Mouse (Mus musculus) erythroblast, embryonic 14.5 days (primary cell): Measurements from ENCODE around the gene Tns3. TPM values are rescaled to one million over a fixed set of nuclear protein-coding genes. Genes with fewer than 3 reads are reported as not detected.

Source experiments
- H3K27me3 ChIP-seq: 2 replicates; pipeline ENCODE4 v1.6.1; 2012; ENCODE audit warnings: inconsistent platforms; ENCODE audit not compliant: control insufficient read depth
- H3K36me3 ChIP-seq: 2 replicates; pipeline ENCODE4 v1.6.1; 2012; ENCODE audit warnings: mild to moderate bottlenecking, inconsistent platforms; ENCODE audit not compliant: control insufficient read depth
- H3K4me1 ChIP-seq: 2 replicates; pipeline ENCODE4 v1.6.1; 2012; ENCODE audit warnings: inconsistent platforms; ENCODE audit not compliant: control insufficient read depth
- H3K4me3 ChIP-seq: replicated peaks from 2 replicates; pipeline ENCODE3; 2012; ENCODE audit warnings: moderate library complexity, mild to moderate bottlenecking, inconsistent platforms
- H3K9me3 ChIP-seq: 2 replicates; pipeline ENCODE4 v1.6.1; 2012; ENCODE audit warnings: low read length, inconsistent platforms, mixed read lengths; ENCODE audit not compliant: control insufficient read depth
- GATA1 ChIP-seq: IDR thresholded peaks from 2 replicates; pipeline ENCODE4 v1.6.1; 2012; ENCODE audit warnings: low read length, inconsistent platforms, mixed read lengths
- TAL1 ChIP-seq: IDR thresholded peaks from 3 replicates; pipeline ENCODE4 v1.6.1; 2012; ENCODE audit warnings: low read length, inconsistent platforms, mixed read lengths
- polyA plus RNA-seq: library from polyadenylated mRNA; stranded (reverse); fragments of >175 nt; gene quantifications from 2 replicates; pipeline ENCODE4 v1.2.3, GENCODE M21; 2012

Gene Tns3
- polyA plus RNA-seq, 1 experiment: 0.01 TPM

DNA sequence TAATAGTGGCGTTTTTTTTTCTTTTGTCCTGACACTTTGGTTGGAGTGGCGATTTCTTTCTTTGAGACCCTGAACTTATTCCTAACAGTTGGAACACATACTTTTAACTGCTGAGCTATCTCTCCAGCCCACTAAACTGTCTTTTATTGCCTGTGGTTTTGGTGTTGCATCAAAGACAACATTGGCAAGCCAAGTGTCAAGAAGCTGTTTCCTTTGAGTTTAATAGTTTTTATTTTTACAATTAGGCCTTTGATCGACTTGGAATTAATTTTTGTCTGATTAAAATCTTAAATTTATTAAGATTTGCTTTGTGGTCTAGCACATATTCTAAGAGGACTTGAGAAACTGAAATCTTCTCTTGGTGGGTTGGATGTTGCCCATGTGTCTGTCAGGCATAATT, 33.3 kb upstream of the Tns3 start:
- Histone ChIP-seq H3K4me3 (no peak overlapping the region), H3K36me3 (no peaks in the 10 kb centered on the region), H3K9me3 (no peaks in the 10 kb centered on the region), H3K27me3 (no peaks in the 10 kb centered on the region), H3K4me1 (no peaks in the 10 kb centered on the region)
- TF ChIP-seq GATA1 (no peak), TAL1 (no peak)

DNA sequence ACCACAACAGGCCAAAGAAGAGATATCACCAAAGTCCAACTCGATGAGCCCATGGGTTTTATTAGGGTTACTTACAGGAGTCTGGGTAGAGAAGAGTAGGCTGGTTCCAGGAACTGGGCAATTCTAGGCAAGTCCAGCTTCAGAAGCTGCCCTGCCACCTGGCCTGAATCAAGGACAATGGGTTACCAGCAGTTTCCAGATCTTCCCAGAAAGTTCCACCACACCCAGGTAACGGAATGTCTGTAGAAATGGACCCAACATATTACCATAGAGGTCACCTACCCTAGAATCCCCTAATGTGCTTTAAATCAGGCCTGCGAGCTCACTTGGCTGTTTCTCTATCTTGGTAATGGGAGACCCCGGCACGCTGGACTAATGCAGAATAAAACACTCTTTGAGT, 29.8 kb upstream of the Tns3 start:
- H3K4me3 ChIP-seq: no peak overlapping the region
- H3K9me3 ChIP-seq: no peaks in the 10 kb centered on the region
- no peaks in the 10 kb centered on the region for H3K36me3 ChIP-seq
- H3K27me3 ChIP-seq: no peaks in the 10 kb centered on the region
- H3K4me1 ChIP-seq: no peaks in the 10 kb centered on the region
- TF ChIP-seq TAL1 (no peak), GATA1 (no peak)

DNA sequence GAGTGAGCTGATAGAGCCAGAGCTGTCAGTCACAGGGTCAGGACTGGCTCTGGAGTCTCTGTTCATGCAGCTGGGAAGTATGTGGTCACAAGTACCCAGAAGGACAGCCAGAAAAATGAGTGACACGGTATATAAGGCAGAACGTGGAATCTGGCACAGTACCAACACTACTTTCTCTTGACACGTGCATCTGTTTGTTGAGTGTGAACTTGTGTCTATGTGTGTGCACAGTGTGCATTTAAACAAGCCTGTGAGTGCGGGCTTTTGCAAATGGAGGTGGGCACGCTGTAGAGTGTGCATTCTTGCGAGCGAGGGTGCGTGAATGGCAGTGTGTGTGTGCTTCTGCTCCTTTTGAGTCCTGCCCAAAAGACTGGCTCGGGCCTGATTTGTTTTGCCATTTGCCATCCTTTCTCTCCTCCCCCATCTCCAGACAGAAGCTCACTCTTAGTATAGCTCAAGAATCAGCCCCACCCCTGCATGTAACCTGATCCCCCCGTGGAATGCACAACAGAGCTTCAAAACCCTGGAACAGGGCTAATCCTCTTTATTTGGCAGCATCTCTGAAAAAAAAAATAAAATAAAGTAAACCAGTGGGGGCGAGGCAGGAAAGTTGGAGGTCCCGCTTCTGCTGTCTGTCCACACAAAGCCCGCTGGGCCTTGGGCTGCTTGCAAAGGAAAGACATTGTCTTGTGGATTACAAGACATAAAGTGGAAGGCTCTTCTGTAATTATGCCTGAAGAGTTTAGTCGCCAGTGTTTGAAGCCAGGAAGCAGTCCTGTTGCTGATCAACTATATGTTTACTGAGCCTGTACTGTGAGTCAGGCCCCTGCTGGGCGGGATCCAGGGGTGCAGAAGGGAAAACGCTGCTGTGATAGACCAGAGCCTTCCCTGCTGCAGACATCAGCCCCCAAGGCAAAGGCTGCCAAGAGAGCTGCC, 28.5 kb upstream of the Tns3 start:
- Histone ChIP-seq H3K9me3 (no peaks in the 10 kb centered on the region), H3K36me3 (no peaks in the 10 kb centered on the region), H3K4me1 (no peaks in the 10 kb centered on the region), H3K4me3 (no peak overlapping the region), H3K27me3 (no peaks in the 10 kb centered on the region)
- TF ChIP-seq GATA1 (no peak), TAL1 (no peak)

DNA sequence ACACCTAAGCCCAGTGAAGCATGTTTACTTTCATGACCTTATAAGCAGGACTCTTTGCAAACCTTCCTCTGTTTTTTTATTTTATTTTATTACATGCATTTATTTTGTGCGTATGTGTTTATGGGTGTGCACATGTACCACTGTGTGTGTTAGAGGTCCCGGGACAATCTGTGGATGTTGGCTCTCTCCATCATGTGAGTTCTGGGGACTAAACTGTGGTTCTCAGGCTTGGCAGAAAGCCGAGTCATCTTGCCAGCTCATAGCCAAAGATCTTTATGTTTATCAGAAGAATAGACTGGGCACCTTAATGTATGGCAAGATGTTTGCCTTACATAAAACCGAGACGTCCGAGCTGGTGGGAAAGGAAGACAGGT, 27.8 kb upstream of the Tns3 start:
- Histone ChIP-seq H3K4me1 (no peaks in the 10 kb centered on the region), H3K27me3 (no peaks in the 10 kb centered on the region), H3K4me3 (no peak overlapping the region), H3K36me3 (no peaks in the 10 kb centered on the region), H3K9me3 (no peaks in the 10 kb centered on the region)
- no peak for TF ChIP-seq TAL1
- TF ChIP-seq GATA1: no peak

DNA sequence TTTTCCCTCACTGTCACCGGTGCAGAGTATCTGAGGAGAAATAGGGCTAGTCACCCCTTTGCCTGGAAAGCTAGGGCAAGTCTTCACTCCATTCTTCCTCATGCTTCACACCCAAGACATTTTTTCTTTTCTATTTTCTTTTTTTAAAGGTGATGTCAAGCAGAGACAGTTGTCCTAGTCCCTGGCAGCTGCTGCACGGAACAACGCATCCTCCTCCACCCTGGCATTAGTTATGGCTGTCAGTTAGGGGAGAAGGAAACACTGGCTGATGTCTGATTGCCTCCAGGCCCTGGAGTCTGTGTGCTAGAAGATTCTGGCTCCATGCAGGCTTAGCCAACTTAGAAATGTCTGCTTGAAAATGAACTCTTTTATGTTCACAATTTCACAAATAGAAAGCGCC, 27.3 kb upstream of the Tns3 start:
- H3K9me3 ChIP-seq: no peaks in the 10 kb centered on the region
- no peak overlapping the region for H3K4me3 ChIP-seq
- TF ChIP-seq GATA1: no peak
- no peak for TF ChIP-seq TAL1

DNA sequence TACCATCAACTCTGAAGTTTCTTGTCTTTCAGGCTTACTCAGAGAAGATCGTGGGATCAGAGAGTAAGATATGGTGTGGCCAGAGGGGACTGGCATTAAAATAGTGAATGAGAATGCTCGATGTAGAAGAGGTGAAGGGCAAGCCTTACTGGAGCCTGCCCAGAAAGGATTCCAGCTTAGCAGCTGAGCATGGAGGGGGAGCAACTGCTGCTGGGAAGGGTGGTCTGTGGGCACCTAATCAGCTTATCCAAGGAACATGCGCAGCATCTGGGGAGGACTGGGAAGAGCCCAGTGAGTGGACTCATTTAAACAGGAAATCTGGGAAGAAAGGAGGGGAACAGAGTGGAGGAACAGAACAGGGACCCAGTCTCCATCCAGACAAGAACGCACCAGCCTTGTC, 26.3 kb upstream of the Tns3 start:
- H3K4me3 ChIP-seq: no peak overlapping the region
- no peaks in the 10 kb centered on the region for H3K9me3 ChIP-seq
- H3K36me3 ChIP-seq: no peaks in the 10 kb centered on the region
- H3K4me1 ChIP-seq: no peaks in the 10 kb centered on the region
- TF ChIP-seq TAL1 (no peak), GATA1 (no peak)
- H3K27me3 ChIP-seq: no peaks in the 10 kb centered on the region

More for the DNA sequence above, 27.3 kb upstream of the Tns3 start:
- Histone ChIP-seq H3K27me3 (no peaks in the 10 kb centered on the region), H3K36me3 (no peaks in the 10 kb centered on the region), H3K4me1 (no peaks in the 10 kb centered on the region)

DNA sequence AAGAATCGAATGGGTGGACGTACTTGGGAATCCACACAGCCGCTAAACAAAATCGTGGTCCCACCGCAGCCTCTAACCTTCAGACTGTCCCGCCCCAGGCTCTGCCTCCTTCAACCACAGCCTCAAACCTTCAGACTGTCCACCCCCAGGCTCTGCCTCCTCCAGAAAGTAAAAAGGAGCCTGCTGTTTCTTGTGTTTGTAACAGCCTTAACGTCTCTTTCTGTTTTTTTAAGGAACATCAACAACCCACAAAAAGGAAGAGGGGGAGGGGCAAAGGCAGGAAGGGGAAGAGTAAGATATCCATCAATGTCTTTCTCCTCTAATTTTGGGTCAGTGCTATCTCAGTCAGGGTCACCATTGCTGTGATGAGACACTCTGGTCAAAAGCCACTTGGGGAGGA, 25.2 kb upstream of the Tns3 start:
- no peak overlapping the region for H3K4me3 ChIP-seq
- no peaks in the 10 kb centered on the region for H3K27me3 ChIP-seq
- H3K4me1 ChIP-seq: no peaks in the 10 kb centered on the region
- no peaks in the 10 kb centered on the region for H3K36me3 ChIP-seq
- H3K9me3 ChIP-seq: no peaks in the 10 kb centered on the region
- TF ChIP-seq GATA1 (no peak), TAL1 (no peak)

DNA sequence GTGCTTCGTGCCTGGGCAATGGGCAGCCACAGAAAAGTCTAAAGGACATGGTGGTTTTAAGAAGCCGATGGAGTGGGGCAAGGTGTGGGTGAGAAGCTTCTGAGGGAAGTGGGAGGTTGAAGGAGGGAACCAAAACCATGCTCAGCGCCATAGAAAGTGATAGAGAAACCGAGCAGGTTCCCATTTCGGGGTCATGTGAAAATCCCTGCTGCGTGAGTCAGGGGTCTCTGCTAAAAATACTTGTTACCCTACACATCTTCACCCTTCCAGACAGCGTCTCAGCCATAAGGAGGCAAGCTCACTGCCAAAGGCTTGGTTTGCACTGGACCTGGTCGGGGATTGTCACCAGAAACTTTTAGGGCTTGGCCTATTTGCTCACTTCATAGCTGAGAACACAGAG, 24.6 kb upstream of the Tns3 start:
- no peak for TF ChIP-seq GATA1
- H3K9me3 ChIP-seq: no peaks in the 10 kb centered on the region
- no peaks in the 10 kb centered on the region for H3K27me3 ChIP-seq
- no peaks in the 10 kb centered on the region for H3K36me3 ChIP-seq
- H3K4me3 ChIP-seq: no peak overlapping the region
- no peaks in the 10 kb centered on the region for H3K4me1 ChIP-seq

DNA sequence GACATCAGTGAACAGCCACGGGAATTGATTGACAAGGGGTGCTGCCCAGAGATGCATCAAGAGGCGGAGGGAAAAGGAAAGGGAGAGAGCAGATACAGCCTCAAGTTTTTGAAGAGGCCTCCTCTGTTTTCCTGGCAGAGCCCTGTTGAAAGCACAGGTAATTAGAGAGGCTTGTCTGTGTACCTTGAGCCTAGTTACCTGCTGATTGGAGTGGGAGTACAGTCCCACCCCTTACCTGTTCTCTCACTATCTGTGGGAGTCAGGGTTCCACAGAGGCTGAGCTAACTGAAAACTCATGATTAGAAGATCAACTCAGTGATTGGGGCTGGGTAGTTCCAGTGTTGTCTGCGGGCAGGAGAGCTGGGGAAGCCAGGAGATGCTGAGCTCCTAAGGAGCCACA, 22.2 kb upstream of the Tns3 start:
- Histone ChIP-seq H3K4me3 (no peak overlapping the region), H3K4me1 (no peaks in the 10 kb centered on the region), H3K27me3 (no peaks in the 10 kb centered on the region), H3K9me3 (no peaks in the 10 kb centered on the region), H3K36me3 (no peaks in the 10 kb centered on the region)
- TF ChIP-seq GATA1: no peak
- TF ChIP-seq TAL1: no peak

DNA sequence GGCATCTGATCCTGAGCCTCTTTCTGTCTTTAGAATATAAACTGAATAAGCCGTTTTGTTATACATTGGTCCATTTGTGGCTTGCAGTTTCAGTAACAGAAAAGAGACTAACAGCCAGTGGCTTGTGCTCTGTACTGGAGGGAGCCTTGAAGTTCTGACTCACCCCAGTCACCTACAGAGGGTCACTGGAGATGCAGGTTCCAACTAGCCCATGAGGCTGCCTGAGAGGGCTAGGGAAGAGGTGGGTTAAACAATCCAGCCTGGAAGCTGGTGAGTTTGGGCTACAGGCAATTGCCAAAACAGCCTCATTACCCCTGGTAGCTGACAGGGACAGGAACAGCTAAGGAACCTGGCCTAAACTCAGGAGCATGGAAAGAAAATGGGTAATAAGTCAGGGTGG, 21.7 kb upstream of the Tns3 start:
- H3K9me3 ChIP-seq: no peaks in the 10 kb centered on the region
- H3K36me3 ChIP-seq: no peaks in the 10 kb centered on the region
- no peak overlapping the region for H3K4me3 ChIP-seq
- no peaks in the 10 kb centered on the region for H3K4me1 ChIP-seq
- no peak for TF ChIP-seq GATA1
- TF ChIP-seq TAL1: no peak
- no peaks in the 10 kb centered on the region for H3K27me3 ChIP-seq
